Mouse (Mus musculus): ENCODE results near the gene Sirt2. TPM values are rescaled to one million over a fixed set of nuclear protein-coding genes. Genes with fewer than 3 reads are reported as not detected.
A peak's percentile ranks its signal among the peaks of the same experiment; 100 is the strongest.

The Sirt2 gene
- polyA plus RNA-seq, 1 experiment from 2014 or later: 22.7 TPM

DNA sequence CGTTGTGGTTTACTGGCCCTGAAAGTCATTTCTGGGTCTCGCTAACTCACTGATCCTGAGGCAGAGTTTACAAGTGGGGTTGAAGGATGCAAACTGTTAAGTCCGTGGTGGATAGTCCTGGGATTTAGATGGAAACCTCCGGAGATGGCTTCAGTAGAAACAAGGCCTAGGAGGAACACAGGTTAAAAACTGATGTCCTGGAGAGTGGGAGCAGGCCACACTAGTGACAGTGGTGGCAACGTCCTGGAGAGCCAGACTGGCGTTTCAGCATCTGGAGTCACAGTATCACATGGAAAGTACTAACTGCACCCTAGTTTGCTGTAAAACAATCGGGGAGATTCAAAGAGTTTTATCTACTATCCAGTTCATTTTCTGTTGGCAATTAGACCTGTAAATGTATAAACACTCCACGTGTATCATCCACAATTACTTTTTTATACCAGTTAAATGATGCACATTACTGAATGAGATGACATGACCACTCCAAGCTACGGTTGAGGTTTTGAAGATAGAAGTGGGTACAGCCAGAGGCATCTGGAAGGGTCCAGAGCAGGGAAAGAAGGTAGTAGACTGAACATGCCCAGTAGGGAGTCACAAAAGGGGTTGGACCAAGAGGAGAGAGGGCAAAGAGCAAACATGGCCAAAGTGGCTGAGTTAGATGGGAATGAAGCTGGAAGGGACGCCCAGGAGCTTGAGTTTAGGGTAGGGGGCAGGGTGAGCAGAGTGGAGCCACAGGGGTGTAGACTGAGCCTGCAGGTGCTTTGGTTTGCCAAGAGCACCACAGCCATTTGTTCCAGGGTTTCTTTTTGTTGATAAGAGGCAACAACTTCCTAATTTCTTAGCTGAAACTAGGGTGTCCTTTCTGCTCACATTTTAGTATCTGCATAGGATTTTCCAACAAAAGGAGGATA lies 56.7 kb downstream of the Sirt2 start:
- H3K9ac ChIP-seq (replicated peaks): no peak overlapping the region
- H3K36me3 ChIP-seq (replicated peaks; ENCODE audit: insufficient read depth, low read length): peaks cover 47% of the 10 kb centered on the region
- H3K4me3 ChIP-seq (ENCODE audit: low read depth, low read length): no peak overlapping the region
- H3K27me3 ChIP-seq (ENCODE audit: insufficient read depth, low read length): no peaks in the 10 kb centered on the region
- peaks cover 44% of the 10 kb centered on the region for H3K4me1 ChIP-seq (ENCODE audit: insufficient read depth)
- WGBS (ENCODE audit: insufficient replicate concordance): 52% methylated on average over 10 of the region's 10 CpGs
- ATAC-seq: no peak
- H3K9me3 ChIP-seq (ENCODE audit: low read length): no peaks in the 10 kb centered on the region
- H3K27ac ChIP-seq (ENCODE audit: low read depth): peak overlapping the region; percentile 92
- H3K4me2 ChIP-seq (ENCODE audit: low read depth, low read length): no peak overlapping the region
- TF ChIP-seq EP300 (IDR thresholded peaks at IDR 0.05; ENCODE audit: low read depth): no peak
- TF ChIP-seq CTCF (IDR thresholded peaks at IDR 0.05; ENCODE audit: low read depth): no peak
- DNase-seq: no peak

GRCm38 (mm10) chr7:28823932-28824331 lies 57.4 kb downstream of the Sirt2 start:
- no peak overlapping the region for H3K4me3 ChIP-seq (ENCODE audit: low read depth, low read length)
- no peaks in the 10 kb centered on the region for H3K27me3 ChIP-seq (ENCODE audit: insufficient read depth, low read length)
- DNase-seq (no peak), ATAC-seq (no peak)
- no peak overlapping the region for H3K4me2 ChIP-seq (ENCODE audit: low read depth, low read length)
- H3K9ac ChIP-seq (replicated peaks): no peak overlapping the region
- H3K9me3 ChIP-seq (ENCODE audit: low read length): no peaks in the 10 kb centered on the region
- peaks cover 44% of the 10 kb centered on the region for H3K36me3 ChIP-seq (replicated peaks; ENCODE audit: insufficient read depth, low read length)
- WGBS (ENCODE audit: insufficient replicate concordance): 44% methylated on average over 2 of the region's 2 CpGs
- H3K27ac ChIP-seq (ENCODE audit: low read depth): peak overlapping the region; percentile 92
- TF ChIP-seq EP300 (IDR thresholded peaks at IDR 0.05; ENCODE audit: low read depth) (no peak), CTCF (IDR thresholded peaks at IDR 0.05; ENCODE audit: low read depth) (no peak)
- peaks cover 40% of the 10 kb centered on the region for H3K4me1 ChIP-seq (ENCODE audit: insufficient read depth)

- peak within 1 kb of the TSS; percentile 70 for H3K9ac ChIP-seq (replicated peaks)
- TF ChIP-seq EP300 (IDR thresholded peaks at IDR 0.05; ENCODE audit: low read depth): peak; percentile 85; the same call in 1 of the 2 replicates
- TF ChIP-seq CTCF (IDR thresholded peaks at IDR 0.05; ENCODE audit: low read depth): no peak
- H3K4me2 ChIP-seq (ENCODE audit: low read depth, low read length): peak within 1 kb of the TSS; percentile 69
- WGBS (ENCODE audit: insufficient replicate concordance): 1% methylated on average over 33 of the region's 33 CpGs
- no peaks in the 10 kb centered on the region for H3K27me3 ChIP-seq (ENCODE audit: insufficient read depth, low read length)
- H3K27ac ChIP-seq (ENCODE audit: low read depth): peak within 1 kb of the TSS; percentile 92
- peak; percentile 81 for ATAC-seq
- DNase-seq: peak; percentile 92
- peaks cover 39% of the 10 kb centered on the region for H3K36me3 ChIP-seq (replicated peaks; ENCODE audit: insufficient read depth, low read length)
- H3K4me3 ChIP-seq (ENCODE audit: low read depth, low read length): peak within 1 kb of the TSS; percentile 55
- H3K4me1 ChIP-seq (ENCODE audit: insufficient read depth): peaks cover 35% of the 10 kb centered on the region
- no peaks in the 10 kb centered on the region for H3K9me3 ChIP-seq (ENCODE audit: low read length)
Measured at GRCm38 (mm10) chr7:28824941-28825685, 58.6 kb downstream of the Sirt2 start, which contains the start of gene Ech1. Ech1 (plus strand) TSS chr7:28825217.

- peak overlapping the region; percentile 70 for H3K9ac ChIP-seq (replicated peaks)
- peak; percentile 24; the same call in 1 of the 2 replicates for ATAC-seq
- H3K4me3 ChIP-seq (ENCODE audit: low read depth, low read length): peak overlapping the region; percentile 55
- H3K36me3 ChIP-seq (replicated peaks; ENCODE audit: insufficient read depth, low read length): peaks cover 38% of the 10 kb centered on the region
- no peaks in the 10 kb centered on the region for H3K9me3 ChIP-seq (ENCODE audit: low read length)
- H3K27ac ChIP-seq (ENCODE audit: low read depth): peak overlapping the region; percentile 92
- peaks cover 36% of the 10 kb centered on the region for H3K4me1 ChIP-seq (ENCODE audit: insufficient read depth)
- no peaks in the 10 kb centered on the region for H3K27me3 ChIP-seq (ENCODE audit: insufficient read depth, low read length)
- TF ChIP-seq EP300 (IDR thresholded peaks at IDR 0.05; ENCODE audit: low read depth): no peak
- peak; percentile 37 for TF ChIP-seq CTCF (IDR thresholded peaks at IDR 0.05; ENCODE audit: low read depth)
- DNase-seq: no peak
- peak overlapping the region; percentile 69 for H3K4me2 ChIP-seq (ENCODE audit: low read depth, low read length)
- WGBS (ENCODE audit: insufficient replicate concordance): 29% methylated on average over 11 of the region's 11 CpGs
Measured at GRCm38 (mm10) chr7:28825686-28826401, 59.3 kb downstream of the Sirt2 start.

- ATAC-seq: no peak
- H3K27ac ChIP-seq (ENCODE audit: low read depth): peak overlapping the region; percentile 92
- H3K9ac ChIP-seq (replicated peaks): peak overlapping the region; percentile 70
- H3K4me3 ChIP-seq (ENCODE audit: low read depth, low read length): peak overlapping the region; percentile 55
- no peak for TF ChIP-seq EP300 (IDR thresholded peaks at IDR 0.05; ENCODE audit: low read depth)
- no peak; the same call in 1 of the 2 replicates for TF ChIP-seq CTCF (IDR thresholded peaks at IDR 0.05; ENCODE audit: low read depth)
- peaks cover 38% of the 10 kb centered on the region for H3K36me3 ChIP-seq (replicated peaks; ENCODE audit: insufficient read depth, low read length)
- WGBS (ENCODE audit: insufficient replicate concordance): 88% methylated on average over 7 of the region's 7 CpGs
- H3K27me3 ChIP-seq (ENCODE audit: insufficient read depth, low read length): no peaks in the 10 kb centered on the region
- H3K9me3 ChIP-seq (ENCODE audit: low read length): no peaks in the 10 kb centered on the region
- DNase-seq: no peak
- peak overlapping the region; percentile 69 for H3K4me2 ChIP-seq (ENCODE audit: low read depth, low read length)
- H3K4me1 ChIP-seq (ENCODE audit: insufficient read depth): peaks cover 41% of the 10 kb centered on the region
Measured at GRCm38 (mm10) chr7:28826402-28826772, 59.9 kb downstream of the Sirt2 start.
